Mouse (Mus musculus) adrenal gland, postnatal 4 days (tissue): ENCODE data around the gene Gm20388. TPM values are rescaled to one million over a fixed set of nuclear protein-coding genes. Genes with fewer than 3 reads are reported as not detected.

Experiments used
- microRNA-seq: library from miRNA; unstranded; fragments of <30 nt; microRNA quantifications from one replicate; pipeline ENCODE4 v1.2.0, GENCODE M21; 2021
- total RNA-seq, 2 experiments: library from RNA; stranded (reverse); gene quantifications; 2 replicates each; pipeline ENCODE4 v1.2.3; 2021

Gm20388 gene
- total RNA-seq, 2 experiments from 2014 or later, result 8.8 TPM; not detected in 1

Small RNA genes within 50 kb of the gene (microRNA-seq; reads per million reads assigned to microRNA genes)
- gene Gm22715 (not detected), gene Gm24366 (not detected), gene Gm27530 (not detected), gene Mir1967 (not detected), gene Mir6396 (not detected), gene Mir7079 (not detected), gene Mir7080 (1.3 reads per million), gene Mir7237 (not detected), gene Mir7687 (1.1 reads per million)

Other genes with a start within 250 kb of the Gm20388 start
- 10 to 100 TPM; 19.7 to 26.9 TPM for gene Wfdc1, start 244.5 kb upstream of the Gm20388 start, total RNA-seq
- under 1 TPM; 0.42 to 0.48 TPM for gene Atp2c2, start 210.8 kb upstream of the Gm20388 start, total RNA-seq
- gene Tldc1, start 132.4 kb upstream of the Gm20388 start, total RNA-seq, result 10 to 100 TPM; 16.7 to 17.3 TPM
- 100 to 1,000 TPM in 1 of 2 experiments, 10 to 100 TPM in 1; 95.9 to 114 TPM for gene Cotl1, start 70.3 kb upstream of the Gm20388 start, total RNA-seq
- 10 to 100 TPM; 15.7 to 18.8 TPM for gene Klhl36, start 48.6 kb upstream of the Gm20388 start, total RNA-seq
- gene Usp10, start 481 bp upstream of the Gm20388 start, total RNA-seq, result 100 to 1,000 TPM; 108 to 127 TPM
- 10 to 100 TPM in 1 of 2 experiments, 1 to 10 TPM in 1; 9.9 to 11.7 TPM for gene Crispld2, start 81.6 kb downstream of the Gm20388 start, total RNA-seq
- gene Zdhhc7, start 190.6 kb downstream of the Gm20388 start, total RNA-seq, result 10 to 100 TPM; 46.4 to 48.9 TPM
- 10 to 100 TPM; 52.7 to 59.3 TPM for gene 6430548M08Rik, start 203.3 kb downstream of the Gm20388 start, total RNA-seq